Mouse (Mus musculus): Measurements from ENCODE around the gene Cbr1.

DNA sequence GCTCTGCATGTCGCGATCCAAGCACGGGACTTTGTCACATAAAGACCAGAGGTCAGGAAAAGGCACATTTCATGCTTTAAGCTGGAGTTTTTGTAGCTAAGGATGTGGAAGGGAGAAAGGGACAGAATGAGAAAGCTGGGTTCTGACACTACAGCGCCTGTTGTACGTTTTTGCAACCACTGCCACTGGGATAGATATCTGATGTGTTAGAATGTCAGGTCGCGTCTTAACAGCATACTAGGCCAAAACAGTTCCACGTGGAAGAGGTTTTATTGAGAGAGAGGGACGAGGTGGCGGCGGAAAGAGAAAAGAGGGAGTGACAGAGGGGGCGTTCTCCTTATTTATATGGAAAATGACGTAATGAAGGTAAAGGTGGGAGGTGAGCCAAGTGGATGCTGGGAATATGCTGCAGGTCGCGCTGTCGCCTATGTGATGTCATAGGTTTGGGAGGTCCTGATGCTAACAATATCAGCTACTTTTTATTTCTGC, 1.1 kb upstream of the Cbr1 start:
- TF ChIP-seq RAD21 (IDR thresholded peaks at IDR 0.05; ENCODE audit: low read depth, low read length): no peak
- TF ChIP-seq CTCF (conservative IDR thresholded peaks at IDR 0.05 in 1 of 2, IDR thresholded peaks at IDR 0.05 in 1 of 2; ENCODE audit: low read depth in 2 of 2, low read length in 2 of 2): no peak
- TF ChIP-seq RCOR1 (conservative IDR thresholded peaks at IDR 0.05; ENCODE audit: low read depth, low read length): no peak
- no peak for TF ChIP-seq USF1 (IDR thresholded peaks at IDR 0.05; ENCODE audit: low read depth, low read length)
- no peak for TF ChIP-seq MEF2A (IDR thresholded peaks at IDR 0.05; ENCODE audit: borderline replicate concordance, low read depth, low read length)
- no peak for TF ChIP-seq ZC3H11A (IDR thresholded peaks at IDR 0.05; ENCODE audit: low read depth, low read length)
